Mouse (Mus musculus): ENCODE data around the gene Slc6a19. TPM values are rescaled to one million over a fixed set of nuclear protein-coding genes. Genes with fewer than 3 reads are reported as not detected.
"Not testable (repeated sequence)": the region's sequence is repeated elsewhere in the genome, so short reads cannot be mapped to it uniquely, and the experiment has no call there.

Gene Slc6a19
- polyA plus RNA-seq, 1 experiment: 18.6 TPM

DNA sequence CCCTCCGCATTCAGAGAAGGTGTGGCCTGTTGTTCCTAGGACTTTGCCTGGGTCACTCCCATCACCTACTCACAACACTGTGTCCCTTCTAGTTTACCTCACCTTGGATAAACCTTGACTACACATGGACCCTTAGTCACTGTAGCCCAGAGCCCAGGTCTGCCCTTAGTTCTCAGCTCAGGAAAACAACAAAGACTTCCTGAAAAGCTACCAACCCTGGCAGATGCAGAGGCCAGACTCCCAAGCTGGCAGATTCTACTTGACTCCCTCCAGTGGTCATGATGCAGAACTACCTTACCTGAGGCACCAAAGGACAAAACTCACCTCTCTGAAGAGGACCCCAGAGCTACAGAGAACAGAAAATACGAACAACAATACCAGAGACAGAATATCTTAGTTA is 9.4 kb upstream of the Slc6a19 start:
- WGBS: 61% methylated on average over 2 of the region's 2 CpGs
- TF ChIP-seq CTCF (IDR thresholded peaks at IDR 0.05; ENCODE audit: borderline replicate concordance, control insufficient read depth, extremely low read depth, insufficient read depth, low read length, poor library complexity): no peak
- no peak for TF ChIP-seq POLR2A (IDR thresholded peaks at IDR 0.05; ENCODE audit: control insufficient read depth, extremely low read depth, insufficient read depth, low read length, poor library complexity)
- Histone ChIP-seq H3K36me3 (ENCODE audit: control insufficient read depth, insufficient read depth, low read length) (no peaks in the 10 kb centered on the region), H3K4me1 (replicated peaks; ENCODE audit: control insufficient read depth, insufficient read depth, low read length) (peaks cover 46% of the 10 kb centered on the region), H3K4me3 (ENCODE audit: control insufficient read depth, insufficient read depth, low read length) (no peak overlapping the region), H3K27ac (ENCODE audit: control insufficient read depth, insufficient read depth, low read length) (peak overlapping the region; percentile 23; the same call in 1 of the 2 replicates), H3K27me3 (ENCODE audit: control insufficient read depth, insufficient read depth, low read length) (no peaks in the 10 kb centered on the region)
- DNase-seq: peak; percentile 65

DNA sequence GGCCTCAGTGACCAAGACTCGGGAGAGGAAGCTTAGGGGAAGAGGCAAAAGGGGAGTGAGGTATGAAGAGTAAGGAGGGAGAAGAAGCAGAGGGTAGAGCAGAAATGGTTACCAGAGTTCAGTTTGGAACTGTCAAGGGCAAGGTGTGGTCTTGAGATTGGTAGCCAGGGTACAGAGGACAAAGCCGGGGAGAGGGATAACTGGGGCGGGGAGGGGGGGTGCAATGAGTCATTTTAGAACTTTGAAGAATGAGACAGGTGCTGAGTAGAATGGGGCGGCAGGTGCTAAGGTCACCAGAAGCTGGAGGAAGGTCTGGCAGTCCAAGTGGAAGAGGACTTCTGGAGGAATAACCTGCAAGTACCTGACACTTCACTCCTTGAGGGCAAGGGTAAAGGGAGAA is 8.5 kb upstream of the Slc6a19 start:
- TF ChIP-seq POLR2A (IDR thresholded peaks at IDR 0.05; ENCODE audit: control insufficient read depth, extremely low read depth, insufficient read depth, low read length, poor library complexity) (no peak), CTCF (IDR thresholded peaks at IDR 0.05; ENCODE audit: borderline replicate concordance, control insufficient read depth, extremely low read depth, insufficient read depth, low read length, poor library complexity) (no peak)
- no peak overlapping the region for H3K4me3 ChIP-seq (ENCODE audit: control insufficient read depth, insufficient read depth, low read length)
- no peaks in the 10 kb centered on the region for H3K27me3 ChIP-seq (ENCODE audit: control insufficient read depth, insufficient read depth, low read length)
- H3K36me3 ChIP-seq (ENCODE audit: control insufficient read depth, insufficient read depth, low read length): no peaks in the 10 kb centered on the region
- 62% methylated on average over 4 of the region's 4 CpGs for WGBS
- no peak for DNase-seq
- H3K27ac ChIP-seq (ENCODE audit: control insufficient read depth, insufficient read depth, low read length): peak overlapping the region; percentile 77
- peaks cover 54% of the 10 kb centered on the region for H3K4me1 ChIP-seq (replicated peaks; ENCODE audit: control insufficient read depth, insufficient read depth, low read length)

DNA sequence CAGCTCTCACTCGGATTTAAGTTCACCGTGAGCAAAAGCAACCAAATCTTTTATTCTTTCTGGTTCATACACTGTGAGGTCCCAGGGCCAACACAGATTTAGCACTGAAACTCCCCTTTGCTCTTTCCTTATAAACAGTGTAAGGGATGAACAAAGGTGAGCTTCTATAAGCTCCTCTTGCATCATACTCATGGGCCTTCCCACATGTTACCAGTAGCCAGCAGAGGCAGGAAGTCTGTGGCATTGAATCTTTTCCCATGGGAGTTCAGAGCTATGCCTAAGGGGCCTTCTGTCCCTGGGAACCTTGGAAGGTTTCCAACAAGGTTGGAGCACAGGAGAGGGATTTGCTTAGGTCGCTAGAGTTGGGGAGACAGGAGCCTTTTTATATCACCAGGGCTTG is 7.6 kb upstream of the Slc6a19 start:
- no peaks in the 10 kb centered on the region for H3K36me3 ChIP-seq (ENCODE audit: control insufficient read depth, insufficient read depth, low read length)
- DNase-seq: no peak
- no peak for TF ChIP-seq POLR2A (IDR thresholded peaks at IDR 0.05; ENCODE audit: control insufficient read depth, extremely low read depth, insufficient read depth, low read length, poor library complexity)
- no peak for TF ChIP-seq CTCF (IDR thresholded peaks at IDR 0.05; ENCODE audit: borderline replicate concordance, control insufficient read depth, extremely low read depth, insufficient read depth, low read length, poor library complexity)
- H3K4me3 ChIP-seq (ENCODE audit: control insufficient read depth, insufficient read depth, low read length): no peak overlapping the region
- no peaks in the 10 kb centered on the region for H3K27me3 ChIP-seq (ENCODE audit: control insufficient read depth, insufficient read depth, low read length)
- 90% methylated on average over 3 of the region's 3 CpGs for WGBS
- peak overlapping the region; percentile 77 for H3K27ac ChIP-seq (ENCODE audit: control insufficient read depth, insufficient read depth, low read length)
- peaks cover 55% of the 10 kb centered on the region for H3K4me1 ChIP-seq (replicated peaks; ENCODE audit: control insufficient read depth, insufficient read depth, low read length)

DNA sequence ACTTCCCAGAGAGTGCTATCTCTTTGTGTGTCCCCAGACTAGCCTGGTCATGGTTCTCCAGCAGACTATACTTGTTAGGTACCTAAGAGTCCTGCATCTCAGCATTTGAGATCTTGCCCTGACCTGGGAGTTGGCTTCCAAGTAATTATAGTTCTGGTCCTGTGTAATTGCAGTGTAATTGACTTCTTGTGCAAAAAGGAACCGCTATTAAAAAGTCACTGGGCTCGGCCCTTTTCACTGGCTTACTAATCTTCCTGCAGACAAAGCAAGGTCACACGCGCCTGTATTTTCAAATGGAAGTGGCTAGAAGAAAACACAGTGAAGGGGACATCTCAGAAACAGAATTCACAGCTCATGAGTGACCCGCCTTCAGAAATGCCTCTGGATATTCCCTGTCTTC is 7.1 kb upstream of the Slc6a19 start:
- no peak for DNase-seq
- H3K27ac ChIP-seq (ENCODE audit: control insufficient read depth, insufficient read depth, low read length): no peak overlapping the region; the same call in 1 of the 2 replicates
- no peaks in the 10 kb centered on the region for H3K27me3 ChIP-seq (ENCODE audit: control insufficient read depth, insufficient read depth, low read length)
- no peaks in the 10 kb centered on the region for H3K36me3 ChIP-seq (ENCODE audit: control insufficient read depth, insufficient read depth, low read length)
- 94% methylated on average over 5 of the region's 5 CpGs for WGBS
- H3K4me1 ChIP-seq (replicated peaks; ENCODE audit: control insufficient read depth, insufficient read depth, low read length): peaks cover 55% of the 10 kb centered on the region
- H3K4me3 ChIP-seq (ENCODE audit: control insufficient read depth, insufficient read depth, low read length): no peak overlapping the region
- TF ChIP-seq POLR2A (IDR thresholded peaks at IDR 0.05; ENCODE audit: control insufficient read depth, extremely low read depth, insufficient read depth, low read length, poor library complexity) (no peak), CTCF (IDR thresholded peaks at IDR 0.05; ENCODE audit: borderline replicate concordance, control insufficient read depth, extremely low read depth, insufficient read depth, low read length, poor library complexity) (no peak)

DNA sequence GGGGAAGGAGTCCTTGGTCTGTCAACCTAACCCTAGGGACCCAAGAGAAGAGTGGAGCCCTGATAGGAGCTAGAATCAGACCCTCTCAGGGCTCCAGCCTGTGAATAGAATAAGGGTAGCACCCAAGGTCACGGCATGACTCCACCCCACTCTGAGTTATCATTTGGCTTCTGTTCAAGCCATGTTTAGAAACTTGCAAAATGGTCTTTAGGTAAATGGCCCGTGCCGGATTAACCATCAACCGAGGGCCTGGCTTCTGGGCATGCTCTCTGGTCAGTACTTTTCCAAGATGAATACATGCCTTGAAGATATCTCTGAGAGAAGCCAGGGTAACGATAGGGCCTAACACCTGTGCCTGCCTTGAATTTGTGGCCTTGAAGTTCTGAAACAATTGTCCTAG is 6.6 kb upstream of the Slc6a19 start:
- DNase-seq: no peak
- H3K4me3 ChIP-seq (ENCODE audit: control insufficient read depth, insufficient read depth, low read length): no peak overlapping the region
- H3K27me3 ChIP-seq (ENCODE audit: control insufficient read depth, insufficient read depth, low read length): no peaks in the 10 kb centered on the region
- H3K27ac ChIP-seq (ENCODE audit: control insufficient read depth, insufficient read depth, low read length): peak overlapping the region; percentile 89; the same call in 1 of the 2 replicates
- H3K4me1 ChIP-seq (replicated peaks; ENCODE audit: control insufficient read depth, insufficient read depth, low read length): peaks cover 55% of the 10 kb centered on the region
- WGBS: 97% methylated on average over 5 of the region's 5 CpGs
- H3K36me3 ChIP-seq (ENCODE audit: control insufficient read depth, insufficient read depth, low read length): no peaks in the 10 kb centered on the region
- TF ChIP-seq CTCF (IDR thresholded peaks at IDR 0.05; ENCODE audit: borderline replicate concordance, control insufficient read depth, extremely low read depth, insufficient read depth, low read length, poor library complexity) (no peak), POLR2A (IDR thresholded peaks at IDR 0.05; ENCODE audit: control insufficient read depth, extremely low read depth, insufficient read depth, low read length, poor library complexity) (no peak)

DNA sequence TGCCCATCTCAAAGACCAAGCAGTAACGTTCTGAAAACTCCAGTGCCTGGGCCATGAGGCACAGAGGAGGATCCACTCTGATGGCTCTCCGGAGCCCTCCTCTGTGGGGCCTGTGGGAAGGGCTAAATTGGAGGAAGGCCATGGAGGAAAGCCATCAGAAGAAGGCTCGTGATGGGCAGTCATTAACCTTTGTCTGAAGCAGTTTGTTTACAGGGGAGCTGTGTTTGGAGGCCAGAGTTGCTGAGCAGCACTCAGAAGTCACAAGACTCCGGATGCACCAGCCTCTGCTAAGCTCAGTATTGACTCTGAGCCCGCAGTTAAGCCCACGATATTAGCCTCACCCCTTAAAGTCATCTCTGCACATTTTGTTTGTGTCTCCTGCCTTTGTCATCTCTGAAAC is 4.8 kb upstream of the Slc6a19 start:
- no peak overlapping the region for H3K4me3 ChIP-seq (ENCODE audit: control insufficient read depth, insufficient read depth, low read length)
- H3K4me1 ChIP-seq (replicated peaks; ENCODE audit: control insufficient read depth, insufficient read depth, low read length): peaks cover 66% of the 10 kb centered on the region
- no peak for TF ChIP-seq POLR2A (IDR thresholded peaks at IDR 0.05; ENCODE audit: control insufficient read depth, extremely low read depth, insufficient read depth, low read length, poor library complexity)
- no peak for TF ChIP-seq CTCF (IDR thresholded peaks at IDR 0.05; ENCODE audit: borderline replicate concordance, control insufficient read depth, extremely low read depth, insufficient read depth, low read length, poor library complexity)
- no peaks in the 10 kb centered on the region for H3K36me3 ChIP-seq (ENCODE audit: control insufficient read depth, insufficient read depth, low read length)
- 72% methylated on average over 6 of the region's 6 CpGs for WGBS
- H3K27ac ChIP-seq (ENCODE audit: control insufficient read depth, insufficient read depth, low read length): peak overlapping the region; percentile 89
- no peaks in the 10 kb centered on the region for H3K27me3 ChIP-seq (ENCODE audit: control insufficient read depth, insufficient read depth, low read length)
- no peak for DNase-seq

DNA sequence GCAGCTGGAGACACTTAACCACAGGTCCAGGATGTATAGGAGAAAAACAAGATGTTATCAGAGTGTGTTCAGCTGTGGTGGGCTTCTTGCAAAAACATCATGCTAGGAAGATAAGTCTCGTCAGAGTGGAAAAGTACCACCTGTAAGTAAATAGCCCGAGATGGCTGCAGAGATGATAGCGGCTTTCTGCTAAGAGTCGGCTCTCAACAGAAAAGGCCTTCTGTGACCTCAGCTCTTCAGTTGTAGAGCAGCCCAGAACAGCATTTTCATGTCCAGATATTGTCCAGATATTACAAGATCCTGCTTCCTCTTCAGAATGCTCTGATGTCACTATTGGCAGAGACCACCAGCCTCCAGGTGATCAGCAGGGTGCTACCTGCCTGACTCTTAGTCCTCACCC is 1.2 kb downstream of the Slc6a19 start:
- Histone ChIP-seq H3K4me1 (replicated peaks; ENCODE audit: control insufficient read depth, insufficient read depth, low read length) (peaks cover 66% of the 10 kb centered on the region), H3K27ac (ENCODE audit: control insufficient read depth, insufficient read depth, low read length) (peak overlapping the region; percentile 98)
- H3K27me3 ChIP-seq (ENCODE audit: control insufficient read depth, insufficient read depth, low read length); H3K36me3 ChIP-seq (ENCODE audit: control insufficient read depth, insufficient read depth, low read length); DNase-seq; H3K4me3 ChIP-seq (ENCODE audit: control insufficient read depth, insufficient read depth, low read length): not testable (repeated sequence)
- WGBS: 9% methylated on average over 4 of the region's 4 CpGs

Data from thymus, adult 2 months (tissue).